Mouse (Mus musculus) lung, embryonic 15.5 days (tissue): Measurements from ENCODE around the gene 2510039O18Rik. TPM values are rescaled to one million over a fixed set of nuclear protein-coding genes. Genes with fewer than 3 reads are reported as not detected.

Source experiments
- ATAC-seq: fragments of 200-750 bp; cut with Nextera tagmentation; 2 replicates; pipeline ENCODE4 v1.8.0; 2017; ENCODE audit warnings: moderate number of reproducible peaks, borderline replicate concordance; ENCODE audit not compliant: low FRiP score, low TSS enrichment; ENCODE audit errors: extremely low read depth
- H3K27ac ChIP-seq: fragments of 300-500 bp; sonication (generic); 2 replicates; pipeline ENCODE4 v1.5.1; 2015; ENCODE audit warnings: moderate library complexity, mild to moderate bottlenecking, inconsistent platforms
- H3K27me3 ChIP-seq: fragments of 300-500 bp; sonication (generic); 2 replicates; pipeline ENCODE4 v1.6.1; 2015; ENCODE audit warnings: inconsistent platforms
- H3K36me3 ChIP-seq: fragments of 300-500 bp; sonication (generic); 2 replicates; pipeline ENCODE4 v1.6.1; 2015; ENCODE audit warnings: inconsistent platforms
- H3K4me1 ChIP-seq: fragments of 300-500 bp; sonication (generic); 2 replicates; pipeline ENCODE4 v1.6.1; 2015; ENCODE audit warnings: inconsistent platforms
- H3K4me2 ChIP-seq: fragments of 300-500 bp; sonication (generic); 2 replicates; pipeline ENCODE4 v1.6.1; 2015; ENCODE audit warnings: inconsistent platforms, mild to moderate bottlenecking, moderate library complexity
- H3K4me3 ChIP-seq: fragments of 300-500 bp; sonication (generic); 2 replicates; pipeline ENCODE4 v1.5.1; 2015; ENCODE audit warnings: mild to moderate bottlenecking, inconsistent platforms
- H3K9ac ChIP-seq: fragments of 300-500 bp; sonication (generic); 2 replicates; pipeline ENCODE4 v1.6.1; 2015; ENCODE audit warnings: inconsistent platforms
- H3K9me3 ChIP-seq: fragments of 300-500 bp; sonication (generic); 2 replicates; pipeline ENCODE4 v1.6.1; 2016; ENCODE audit warnings: inconsistent platforms
- WGBS: fragments of 180-500 bp; shearing (Covaris S2); methylation state at CpG from one replicate; pipeline ENCODE4 v1.1.7; 2015; 5-methylcytosine and 5-hydroxymethylcytosine counted together
- polyA plus RNA-seq: library from polyadenylated mRNA; unstranded; fragments of >200 nt; fragmentation: Nextera tagmentation; extraction: Ambion mirVana; gene quantifications from 2 replicates; pipeline ENCODE4 v1.2.1, GENCODE M21; 2015

2510039O18Rik gene
- polyA plus RNA-seq, 1 experiment from 2014 or later = 17.0 TPM

DNA sequence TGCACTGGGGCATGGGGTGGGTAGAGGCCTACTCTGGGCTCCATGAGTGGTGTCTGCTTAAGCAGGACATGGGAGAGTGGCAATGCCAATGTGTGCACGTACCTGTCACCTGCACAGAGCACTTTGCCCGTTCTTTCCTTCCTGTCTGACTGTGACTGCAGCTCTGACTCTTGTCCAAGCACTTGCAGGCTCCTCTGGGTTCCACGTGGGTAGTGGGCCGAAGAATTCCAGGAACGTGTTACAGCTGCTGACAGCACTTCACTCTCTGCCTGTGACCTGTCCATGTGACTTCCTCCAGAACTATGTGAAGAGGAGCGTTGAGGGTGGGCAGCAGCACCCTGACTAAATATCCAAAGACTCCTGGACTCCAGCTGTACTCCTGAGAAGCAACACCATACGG lies 25.0 kb downstream of the 2510039O18Rik start:
- H3K27ac ChIP-seq = no peak overlapping the region

DNA sequence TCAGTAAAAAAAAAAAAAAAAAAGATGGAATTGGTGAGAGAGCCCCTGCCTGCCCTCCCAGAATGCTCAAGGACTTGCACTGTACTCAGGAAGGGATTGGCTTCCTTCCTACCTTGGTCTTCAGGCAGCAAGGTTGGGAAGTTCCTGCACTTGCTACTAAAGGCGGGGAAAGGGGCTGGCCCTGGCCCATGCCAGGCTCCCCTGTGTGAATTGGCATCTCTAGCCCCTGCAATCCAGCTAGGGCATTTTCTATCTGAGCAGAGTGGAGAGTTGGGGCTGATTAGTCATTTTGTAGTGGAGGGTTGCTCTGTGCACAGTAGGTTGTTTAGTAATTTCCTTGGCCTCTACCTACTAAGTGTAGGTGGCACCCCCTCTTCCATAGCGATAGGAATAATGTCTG lies 28.1 kb downstream of the 2510039O18Rik start:
- Histone ChIP-seq H3K36me3 (no peaks in the 10 kb centered on the region), H3K27ac (no peak overlapping the region), H3K9ac (no peak overlapping the region), H3K4me1 (no peaks in the 10 kb centered on the region), H3K9me3 (no peaks in the 10 kb centered on the region), H3K4me2 (no peak overlapping the region), H3K27me3 (no peaks in the 10 kb centered on the region), H3K4me3 (no peak overlapping the region)
- WGBS = 63% methylated on average over 2 of the region's 2 CpGs
- no peak for ATAC-seq

More for the DNA sequence above, 25.0 kb downstream of the 2510039O18Rik start:
- 39% methylated on average over 7 of the region's 7 CpGs for WGBS
- Histone ChIP-seq H3K9ac (no peak overlapping the region), H3K36me3 (no peaks in the 10 kb centered on the region), H3K4me3 (no peak overlapping the region), H3K27me3 (no peaks in the 10 kb centered on the region), H3K9me3 (no peaks in the 10 kb centered on the region), H3K4me2 (no peak overlapping the region), H3K4me1 (no peaks in the 10 kb centered on the region)
- no peak for ATAC-seq

DNA sequence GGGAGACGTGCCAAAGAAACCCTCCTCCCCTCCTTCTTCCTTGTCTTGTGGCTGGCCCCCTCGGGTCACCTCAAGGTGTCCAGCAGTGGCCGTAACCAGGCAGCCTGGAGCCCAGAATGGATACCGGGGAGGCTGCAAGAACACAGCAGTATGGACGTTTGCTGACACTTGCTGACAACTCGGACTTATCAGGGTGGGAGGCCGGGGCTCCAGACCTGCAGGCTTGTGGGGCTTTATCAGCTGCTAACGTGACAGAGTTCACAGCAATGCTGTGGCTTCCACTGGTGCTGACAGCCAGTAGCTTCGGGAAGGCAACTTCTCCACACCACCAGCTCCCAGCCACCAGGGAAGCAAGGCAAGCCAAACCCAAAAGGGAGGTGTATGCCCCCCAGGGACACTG lies 28.6 kb downstream of the 2510039O18Rik start:
- no peak overlapping the region for H3K4me2 ChIP-seq
- H3K36me3 ChIP-seq = no peaks in the 10 kb centered on the region
- H3K9me3 ChIP-seq = no peaks in the 10 kb centered on the region
- no peaks in the 10 kb centered on the region for H3K4me1 ChIP-seq
- no peaks in the 10 kb centered on the region for H3K27me3 ChIP-seq
- no peak overlapping the region for H3K9ac ChIP-seq
- no peak overlapping the region for H3K4me3 ChIP-seq
- no peak overlapping the region for H3K27ac ChIP-seq
- ATAC-seq = no peak
- WGBS = 21% methylated on average over 8 of the region's 9 CpGs

DNA sequence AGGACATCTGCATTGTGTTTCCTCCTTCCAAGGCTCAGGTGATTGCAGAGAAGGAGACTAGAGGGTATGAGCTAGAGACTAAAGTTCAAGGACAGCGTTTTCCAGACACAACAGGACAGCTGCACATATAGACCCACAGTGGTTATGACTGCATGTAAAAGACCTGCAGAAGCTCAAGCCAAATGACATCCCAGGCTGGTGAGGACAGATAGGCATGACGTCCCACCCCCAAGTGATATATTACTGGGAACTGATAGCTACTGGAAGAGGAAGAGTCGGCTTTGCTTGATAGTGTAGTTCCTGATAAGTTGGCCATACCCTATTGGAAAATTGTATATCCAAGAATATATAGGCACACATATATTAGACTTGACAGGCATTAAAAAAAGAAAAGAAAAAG lies 35.5 kb downstream of the 2510039O18Rik start:
- H3K4me2 ChIP-seq = no peak overlapping the region
- no peak overlapping the region for H3K9ac ChIP-seq
- WGBS = 68% methylated on average over 3 of the region's 3 CpGs
- no peak overlapping the region for H3K27ac ChIP-seq
- H3K27me3 ChIP-seq = no peaks in the 10 kb centered on the region
- no peaks in the 10 kb centered on the region for H3K9me3 ChIP-seq
- ATAC-seq = no peak
- no peaks in the 10 kb centered on the region for H3K4me1 ChIP-seq
- no peak overlapping the region for H3K4me3 ChIP-seq
- H3K36me3 ChIP-seq = no peaks in the 10 kb centered on the region

DNA sequence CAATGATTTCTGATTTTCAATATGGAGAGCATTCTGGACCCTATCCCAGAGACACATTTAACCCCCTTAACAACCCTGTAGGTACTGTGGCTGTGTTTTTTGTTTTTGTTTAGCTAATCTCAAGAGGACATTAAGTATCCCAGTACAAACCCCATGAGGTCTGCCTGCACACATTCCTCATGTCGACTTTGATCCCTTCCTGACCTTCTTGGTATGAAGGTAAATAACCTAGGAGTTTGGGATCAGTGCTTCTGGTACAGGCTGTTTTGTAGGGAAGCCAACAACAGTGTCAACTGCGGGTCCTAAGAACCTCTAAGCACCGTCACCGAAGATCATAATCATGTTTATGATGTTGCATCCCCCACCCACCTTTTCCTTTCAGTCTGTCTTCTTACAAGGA lies 37.0 kb downstream of the 2510039O18Rik start:
- 72% methylated on average over 4 of the region's 4 CpGs for WGBS
- Histone ChIP-seq H3K36me3 (no peaks in the 10 kb centered on the region), H3K4me3 (no peak overlapping the region)

DNA sequence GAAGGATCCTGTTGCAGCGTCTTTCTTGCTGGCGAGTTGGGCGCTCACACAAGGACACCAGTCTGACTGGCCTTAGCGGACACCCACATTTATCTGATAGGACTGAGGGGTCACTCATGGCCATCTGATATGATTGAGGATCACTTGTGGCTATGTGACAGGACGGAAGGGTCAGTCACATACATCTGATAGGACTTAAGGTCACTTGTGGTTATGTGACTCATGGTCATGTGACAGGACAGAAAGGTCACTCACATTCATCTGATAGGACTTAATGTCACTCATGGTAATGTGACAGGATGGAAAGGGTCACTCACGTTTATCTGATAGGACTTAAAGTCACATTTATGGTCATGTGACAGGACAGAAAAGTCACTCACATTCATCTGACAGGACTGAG lies 37.7 kb downstream of the 2510039O18Rik start:
- ATAC-seq = no peak
- Histone ChIP-seq H3K27me3 (no peaks in the 10 kb centered on the region), H3K4me3 (no peak overlapping the region), H3K9ac (no peak overlapping the region), H3K27ac (no peak overlapping the region), H3K4me1 (no peaks in the 10 kb centered on the region), H3K36me3 (no peaks in the 10 kb centered on the region), H3K9me3 (no peaks in the 10 kb centered on the region), H3K4me2 (no peak overlapping the region)
- 87% methylated on average over 6 of the region's 6 CpGs for WGBS

More for the DNA sequence above, 37.0 kb downstream of the 2510039O18Rik start:
- no peak overlapping the region for H3K27ac ChIP-seq
- no peak overlapping the region for H3K4me2 ChIP-seq
- ATAC-seq = no peak
- H3K9me3 ChIP-seq = no peaks in the 10 kb centered on the region
- no peaks in the 10 kb centered on the region for H3K4me1 ChIP-seq
- no peaks in the 10 kb centered on the region for H3K27me3 ChIP-seq
- no peak overlapping the region for H3K9ac ChIP-seq

DNA sequence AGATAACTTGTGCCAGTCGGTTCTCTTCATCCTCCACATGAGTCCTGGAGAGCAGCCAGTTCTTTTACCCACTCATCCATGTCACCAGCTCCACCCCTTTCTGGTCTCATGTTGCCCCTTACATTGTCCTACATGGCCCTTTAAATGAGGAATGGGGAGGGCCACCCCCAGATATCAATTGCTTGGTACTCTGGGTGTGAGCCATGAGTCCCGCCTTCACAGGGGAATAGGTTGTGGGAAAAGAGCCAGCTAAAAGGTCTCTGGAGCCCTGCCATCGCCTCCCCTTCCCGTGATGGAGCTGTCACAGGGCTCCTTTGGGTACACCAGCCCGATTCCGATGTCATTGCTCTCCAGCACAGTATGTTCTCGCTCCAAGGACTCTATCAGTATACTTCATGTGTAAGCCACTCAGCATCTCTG lies 38.8 kb downstream of the 2510039O18Rik start:
- H3K4me3 ChIP-seq = no peak overlapping the region
- no peak for ATAC-seq
- WGBS = 72% methylated on average over 7 of the region's 7 CpGs

DNA sequence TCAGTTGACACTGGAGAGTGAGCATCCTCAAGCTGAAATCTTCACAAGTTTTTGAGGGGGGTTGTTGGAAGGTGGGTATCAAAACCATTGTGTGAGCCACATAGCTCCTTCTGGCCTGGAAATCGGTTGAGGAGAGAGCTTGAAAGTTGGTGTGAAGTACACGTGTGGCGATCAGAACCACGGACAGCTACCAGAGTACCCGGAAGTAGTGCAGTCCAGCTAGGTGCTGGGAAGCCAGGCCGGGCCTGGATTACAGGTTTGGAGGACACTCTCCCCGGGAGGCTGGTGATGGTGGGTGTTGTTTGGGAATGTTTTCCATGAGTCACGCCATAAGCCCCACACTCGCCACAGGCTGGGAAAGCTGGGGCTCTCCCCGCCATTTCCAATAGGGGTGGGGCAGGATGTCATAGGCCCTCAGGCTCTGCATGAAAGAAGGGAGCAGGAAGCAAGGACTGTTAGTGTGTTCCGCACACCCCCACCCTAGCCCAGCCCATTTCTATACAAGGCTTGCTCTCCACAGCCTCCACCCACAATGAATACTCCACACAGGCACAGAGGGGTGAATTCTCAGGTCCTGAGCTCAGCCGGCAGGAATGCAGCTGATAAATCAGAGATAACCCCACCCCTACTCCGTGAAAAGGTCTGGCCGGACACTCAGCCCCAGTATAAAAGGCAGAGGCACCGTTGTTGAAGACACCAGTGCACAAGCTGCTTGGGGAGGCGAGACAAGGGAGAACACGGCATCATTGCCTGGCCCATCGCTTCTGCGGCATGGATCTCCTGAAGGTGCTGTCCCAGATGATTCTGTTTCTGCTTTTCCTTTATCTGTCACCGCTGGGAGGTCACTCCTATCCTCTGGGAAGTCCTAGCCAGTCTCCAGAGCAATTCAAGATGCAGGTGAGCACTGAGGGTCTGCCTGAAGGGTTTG lies 44.8 kb downstream of the 2510039O18Rik start, which contains the start of gene Nppb:
Nppb (plus strand) TSS at position 584 of the 928 bp plus-strand sequence.
- H3K27me3 ChIP-seq = no peaks in the 10 kb centered on the region
- no peak within 1 kb of the TSS for H3K4me3 ChIP-seq
- no peaks in the 10 kb centered on the region for H3K36me3 ChIP-seq
- no peaks in the 10 kb centered on the region for H3K9me3 ChIP-seq
- ATAC-seq = peak; percentile 31; the same call in 1 of the 2 replicates
- H3K4me1 ChIP-seq = no peaks in the 10 kb centered on the region
- H3K9ac ChIP-seq = no peak within 1 kb of the TSS
- H3K27ac ChIP-seq = no peak within 1 kb of the TSS
- WGBS = 26% methylated on average over 20 of the region's 20 CpGs
- H3K4me2 ChIP-seq = no peak within 1 kb of the TSS

More for the DNA sequence above, 38.8 kb downstream of the 2510039O18Rik start:
- H3K9ac ChIP-seq = no peak overlapping the region
- H3K27me3 ChIP-seq = no peaks in the 10 kb centered on the region
- no peaks in the 10 kb centered on the region for H3K9me3 ChIP-seq
- H3K4me1 ChIP-seq = no peaks in the 10 kb centered on the region
- H3K27ac ChIP-seq = no peak overlapping the region
- H3K4me2 ChIP-seq = no peak overlapping the region
- no peaks in the 10 kb centered on the region for H3K36me3 ChIP-seq

DNA sequence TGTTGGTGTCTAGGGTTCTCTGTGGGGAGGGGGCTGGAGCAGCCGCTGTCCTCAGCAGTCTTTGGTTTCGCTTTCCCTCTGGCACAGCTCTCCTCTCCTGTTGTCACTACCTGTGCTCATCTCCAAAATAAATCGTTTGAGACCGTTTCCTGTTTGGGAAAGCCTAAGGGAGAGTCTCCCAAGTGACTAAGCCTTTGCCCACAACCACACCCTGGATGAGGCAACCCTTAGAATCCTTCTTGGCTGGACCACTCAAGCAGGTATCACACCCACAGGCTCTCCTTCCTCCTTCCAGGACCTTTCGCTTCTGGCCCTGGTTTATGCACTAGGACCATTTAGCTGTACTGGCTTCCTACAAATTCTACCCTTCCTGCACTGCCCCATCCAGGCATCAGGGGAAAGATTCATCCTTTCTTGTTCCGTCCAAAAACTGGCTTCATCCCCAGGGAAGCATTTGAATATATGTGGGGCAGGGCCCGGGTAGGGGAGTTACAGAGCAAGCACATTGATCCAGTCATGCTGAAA lies 52.9 kb downstream of the 2510039O18Rik start:
- H3K4me3 ChIP-seq = no peak overlapping the region
- H3K27me3 ChIP-seq = no peaks in the 10 kb centered on the region
- H3K9me3 ChIP-seq = no peaks in the 10 kb centered on the region
- no peak overlapping the region for H3K4me2 ChIP-seq
- no peak for ATAC-seq
- H3K27ac ChIP-seq = no peak overlapping the region
- no peaks in the 10 kb centered on the region for H3K36me3 ChIP-seq
- H3K4me1 ChIP-seq = no peaks in the 10 kb centered on the region
- WGBS = 61% methylated on average over 7 of the region's 7 CpGs
- no peak overlapping the region for H3K9ac ChIP-seq

DNA sequence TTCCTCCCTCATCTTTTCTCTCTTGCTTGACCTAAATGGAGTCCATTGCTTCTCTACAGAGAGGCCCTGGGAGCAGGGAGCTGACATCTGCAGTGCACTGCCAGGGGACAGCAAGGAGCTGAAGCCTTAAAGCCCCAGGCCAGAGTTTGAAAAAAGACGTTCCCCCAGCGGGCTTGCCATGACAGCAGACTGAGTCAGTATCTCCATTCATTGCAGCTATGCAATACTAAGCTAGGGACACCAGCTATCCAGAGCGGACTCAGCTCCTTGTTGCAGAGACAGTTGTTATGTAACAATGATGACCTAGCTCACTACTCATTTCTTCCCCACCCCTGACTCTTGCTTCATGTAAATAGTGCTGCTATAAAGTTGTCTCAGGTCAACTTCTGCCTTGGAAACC lies 54.6 kb downstream of the 2510039O18Rik start:
- H3K4me2 ChIP-seq = no peak overlapping the region
- WGBS = 72% methylated on average over 3 of the region's 3 CpGs
- no peaks in the 10 kb centered on the region for H3K36me3 ChIP-seq
- H3K4me1 ChIP-seq = no peaks in the 10 kb centered on the region
- no peaks in the 10 kb centered on the region for H3K9me3 ChIP-seq
- no peak for ATAC-seq
- H3K27ac ChIP-seq = no peak overlapping the region
- H3K27me3 ChIP-seq = no peaks in the 10 kb centered on the region
- H3K4me3 ChIP-seq = no peak overlapping the region
- no peak overlapping the region for H3K9ac ChIP-seq
